Mouse (Mus musculus) heart, postnatal 25 days (tissue): ENCODE data around the gene Ptcra. TPM values are rescaled to one million over a fixed set of nuclear protein-coding genes. Genes with fewer than 3 reads are reported as not detected.
"Not testable (repeated sequence)": the region's sequence is repeated elsewhere in the genome, so short reads cannot be mapped to it uniquely, and the experiment has no call there.

Source experiments
- DNase-seq: peaks from one replicate; pipeline ENCODE4 v3.0.0; 2022; ENCODE audit warnings: low spot score
- intact Hi-C: fragments of 180-260 bp; cut with DNase I; formaldehyde crosslinking; loops from one replicate; pipeline ENCODE4 v1.15.1; 2025
- total RNA-seq, 2 experiments: library from RNA; stranded (reverse); gene quantifications; 2 replicates each; pipeline ENCODE4 v1.2.3; 2021

Ptcra gene
- total RNA-seq, 2 experiments from 2014 or later: not detected

GRCm38 (mm10) chr17:46772038-46772403 is 8.5 kb upstream of the Ptcra start:
- no peak for DNase-seq
- intact Hi-C loops: no loop called here

GRCm38 (mm10) chr17:46771616-46772015 is 8.1 kb upstream of the Ptcra start:
- no peak for DNase-seq
- intact Hi-C loops: no loop called here

- no peak for DNase-seq
- intact Hi-C loops: no loop called here
Measured at GRCm38 (mm10) chr17:46771025-46771424, 7.5 kb upstream of the Ptcra start.

DNA sequence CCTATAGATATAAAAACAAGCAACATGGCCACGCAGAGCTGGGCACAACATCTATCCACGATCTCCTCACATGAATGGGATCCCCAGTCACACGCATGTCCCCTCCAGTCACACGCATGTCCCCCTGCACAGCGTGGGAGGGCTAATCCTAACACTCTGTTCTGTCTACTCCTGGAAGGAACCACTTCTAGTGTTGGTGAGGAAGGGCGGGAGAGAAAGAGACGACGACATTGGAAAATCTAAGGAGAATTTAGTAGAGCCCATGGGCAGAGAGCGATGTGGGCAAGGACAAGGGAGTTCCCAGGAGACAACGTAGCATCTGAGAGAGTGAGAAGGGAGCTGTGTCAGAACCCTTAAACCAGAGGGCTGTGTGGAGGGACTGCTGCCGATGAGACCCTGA is 7.0 kb upstream of the Ptcra start:
- intact Hi-C loops: no loop called here
- DNase-seq: no peak

DNA sequence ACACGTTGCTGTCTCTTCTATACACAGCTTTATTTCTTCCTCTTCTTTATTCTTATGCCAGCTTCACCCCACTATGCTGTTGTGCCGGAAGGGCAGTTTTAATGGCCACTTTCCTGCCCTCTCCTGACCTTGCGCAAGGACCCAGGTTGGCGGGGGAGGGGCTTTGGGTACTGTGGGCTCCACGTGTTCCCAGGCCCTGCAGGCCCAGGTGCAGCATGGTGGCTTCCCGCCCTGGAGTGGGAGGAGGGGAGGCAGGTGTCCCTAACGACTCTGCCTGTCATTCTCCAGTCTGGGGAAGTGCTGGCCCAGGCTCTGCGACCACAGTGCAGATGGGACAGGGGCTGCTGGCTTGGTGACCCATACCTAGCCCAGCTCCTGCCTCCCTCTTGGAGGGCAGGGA is 4.4 kb upstream of the Ptcra start:
- intact Hi-C loops: no loop called here
- DNase-seq: no peak

- DNase-seq, intact Hi-C loops: not testable (repeated sequence)
Measured at GRCm38 (mm10) chr17:46764916-46765315, 1.4 kb upstream of the Ptcra start.

GRCm38 (mm10) chr17:46758753-46759152 is 4.8 kb downstream of the Ptcra start:
- no peak for DNase-seq
- intact Hi-C loops: no loop called here

DNA sequence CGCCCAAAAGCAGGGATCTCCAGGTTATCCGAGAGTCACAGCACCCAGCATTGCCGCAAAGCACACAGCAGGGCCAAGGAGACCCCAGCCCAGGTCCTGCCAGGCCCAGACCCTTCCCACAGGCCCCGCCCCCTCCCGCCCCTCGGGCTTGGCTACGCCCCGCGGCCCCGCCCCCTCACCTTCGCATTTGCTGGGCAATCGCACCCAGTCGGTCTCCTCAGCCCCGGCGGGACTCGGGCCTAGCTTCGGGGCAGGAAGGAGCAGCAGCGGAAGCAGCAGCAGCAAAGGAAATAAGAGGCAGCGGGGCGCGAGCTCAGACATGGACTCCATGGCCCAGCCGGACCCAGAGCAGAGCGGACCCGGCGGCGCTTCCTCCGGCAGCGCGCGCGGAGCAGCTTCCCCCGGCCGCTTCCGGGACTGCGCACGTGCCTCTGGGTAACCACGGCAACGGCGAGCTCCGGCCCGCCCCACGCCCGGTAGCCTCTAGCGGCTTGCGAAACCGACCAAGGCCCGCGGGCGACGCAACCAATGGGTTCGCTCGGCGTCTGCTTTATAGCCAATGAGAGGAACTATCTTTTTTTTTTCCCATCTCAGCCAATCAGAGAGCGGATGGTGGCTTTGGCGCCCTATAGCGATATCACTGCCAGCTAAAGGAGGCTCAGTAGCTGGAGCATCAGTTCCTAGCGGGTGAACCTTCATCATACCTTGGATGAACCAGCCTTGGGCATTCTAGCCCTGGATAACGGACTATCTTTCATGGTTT is 11.5 kb downstream of the Ptcra start, which contains the start of gene Cnpy3:
Gene Cnpy3, minus strand, starts transcription at position 421 of the 763 bp plus-strand sequence.
- intact Hi-C loops: no loop called here
- peak; percentile 95 for DNase-seq

DNA sequence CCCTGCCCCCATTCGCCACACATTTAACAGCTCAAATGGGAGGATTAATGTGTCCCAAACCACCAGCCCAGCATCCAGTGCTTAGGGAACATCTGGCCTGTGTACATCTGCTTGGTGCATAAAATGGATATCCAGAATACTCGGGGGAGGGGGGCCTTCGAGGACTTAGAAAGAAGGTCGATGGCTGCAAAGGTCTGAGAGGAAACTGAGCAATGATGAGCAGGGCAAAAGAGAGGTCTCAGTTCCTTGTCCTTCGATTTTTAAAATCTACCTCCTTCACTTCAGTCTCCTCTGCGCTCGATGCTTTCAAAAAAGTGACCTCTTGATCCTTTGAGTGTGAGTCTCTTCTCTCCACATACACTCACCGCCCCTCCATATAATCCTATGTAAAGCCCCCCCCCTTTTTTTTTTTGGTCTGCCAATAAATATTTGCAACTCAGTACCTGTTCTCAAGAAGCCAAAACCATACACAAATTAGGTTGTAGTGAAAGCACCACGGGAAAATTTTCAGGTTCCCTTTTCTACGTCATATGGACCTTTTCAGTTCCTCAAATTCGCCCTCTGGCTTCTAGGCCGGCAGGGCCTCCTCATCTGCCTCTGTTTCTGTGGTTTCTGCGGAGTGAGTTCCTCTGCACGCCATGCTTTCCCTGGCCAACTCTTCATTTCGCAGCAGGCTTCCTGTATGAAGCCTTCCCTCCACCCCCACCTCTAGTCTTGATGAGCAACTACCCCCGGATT is 12.3 kb downstream of the Ptcra start:
- intact Hi-C loops: no loop called here
- DNase-seq: no peak

DNA sequence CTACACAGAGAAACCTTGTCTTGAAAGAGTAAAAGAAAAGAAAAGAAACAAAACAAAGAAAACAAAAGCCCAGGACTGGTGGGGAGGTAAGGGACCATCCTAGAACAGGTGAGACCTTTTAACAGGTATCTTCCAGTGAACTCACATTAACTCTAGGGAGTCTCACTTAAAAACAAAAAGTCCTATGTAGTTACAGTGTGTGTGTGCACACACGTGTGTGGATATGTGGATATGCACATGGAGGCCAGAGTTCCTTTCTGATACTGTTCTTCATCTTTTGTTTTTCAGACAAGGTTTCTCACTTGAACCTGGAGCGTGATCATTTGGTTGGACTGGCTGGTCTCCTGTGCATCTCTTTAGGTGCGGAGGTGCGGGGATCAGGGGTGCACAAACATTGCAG is 12.9 kb downstream of the Ptcra start:
- DNase-seq: no peak
- intact Hi-C loops: no loop called here

- intact Hi-C loops: no loop called here
- DNase-seq: no peak
Measured at GRCm38 (mm10) chr17:46749282-46749681, 14.2 kb downstream of the Ptcra start.

DNA sequence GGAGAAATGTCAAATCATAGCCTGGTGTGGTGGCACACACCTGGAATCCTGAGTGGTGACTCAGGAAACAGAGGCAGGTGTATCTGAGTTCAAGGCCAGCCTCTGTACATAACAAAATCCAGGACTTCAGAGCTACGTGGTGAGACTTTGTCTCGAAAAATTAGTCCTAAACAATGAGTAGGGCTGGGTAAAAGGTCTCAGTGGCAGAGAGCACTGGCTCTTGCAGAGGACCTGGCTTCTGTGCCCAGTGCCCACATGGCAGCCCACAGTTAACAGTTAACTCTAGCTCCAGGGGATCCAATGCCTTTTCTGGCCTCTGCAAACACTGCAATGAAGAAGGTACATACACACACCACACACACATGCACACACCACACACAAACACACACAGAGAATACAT is 15.7 kb downstream of the Ptcra start:
- no peak for DNase-seq
- intact Hi-C loops: no loop called here

DNA sequence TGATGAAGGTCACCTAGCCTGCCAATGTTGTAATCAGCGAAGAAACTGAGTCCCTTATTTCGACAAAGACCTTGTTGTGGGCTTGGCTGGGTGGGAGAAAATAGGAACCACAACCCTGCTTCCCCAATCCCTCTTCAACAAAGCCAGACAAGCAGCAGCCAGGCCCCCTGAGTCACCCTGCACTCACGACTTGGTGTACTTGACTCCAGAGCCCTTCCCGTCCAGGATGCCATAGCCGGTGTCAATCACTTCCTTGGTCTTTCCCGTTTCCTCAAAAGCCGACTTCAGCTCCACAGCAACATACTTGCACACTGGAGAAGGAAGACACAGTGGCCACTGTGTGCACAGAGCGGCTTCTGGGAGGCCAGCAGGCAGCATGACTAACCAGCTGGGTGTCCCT is 16.3 kb downstream of the Ptcra start:
- intact Hi-C loops: no loop called here
- no peak for DNase-seq

- no peak for DNase-seq
- intact Hi-C loops: no loop called here
Measured at GRCm38 (mm10) chr17:46745506-46745905, 18.0 kb downstream of the Ptcra start.

GRCm38 (mm10) chr17:46742986-46743385 is 20.5 kb downstream of the Ptcra start:
- intact Hi-C loops: no loop called here
- DNase-seq: no peak

- DNase-seq: no peak
- intact Hi-C loops: no loop called here
Measured at GRCm38 (mm10) chr17:46741305-46741704, 22.2 kb downstream of the Ptcra start.

DNA sequence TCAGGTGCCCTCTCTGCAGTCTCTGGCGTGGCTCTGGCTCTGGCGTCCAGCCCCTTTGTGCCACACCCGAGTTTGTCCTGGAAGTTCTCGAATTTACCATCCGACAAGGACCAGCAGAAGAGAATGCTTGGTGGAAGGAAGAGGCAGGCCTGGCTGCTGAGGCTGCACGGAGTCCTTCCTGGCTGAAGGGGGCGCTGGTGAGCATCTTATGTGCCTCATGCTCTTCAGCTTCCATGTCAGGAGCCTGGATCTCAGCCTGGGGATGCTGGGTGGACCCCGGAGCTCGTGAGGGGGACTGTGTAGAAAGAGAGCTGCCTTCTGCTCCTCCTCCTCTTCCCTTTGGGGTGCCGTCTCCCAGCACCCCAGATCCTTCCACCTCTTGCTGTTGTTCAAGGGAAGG is 27.4 kb downstream of the Ptcra start:
- intact Hi-C loops: no loop called here

DNA sequence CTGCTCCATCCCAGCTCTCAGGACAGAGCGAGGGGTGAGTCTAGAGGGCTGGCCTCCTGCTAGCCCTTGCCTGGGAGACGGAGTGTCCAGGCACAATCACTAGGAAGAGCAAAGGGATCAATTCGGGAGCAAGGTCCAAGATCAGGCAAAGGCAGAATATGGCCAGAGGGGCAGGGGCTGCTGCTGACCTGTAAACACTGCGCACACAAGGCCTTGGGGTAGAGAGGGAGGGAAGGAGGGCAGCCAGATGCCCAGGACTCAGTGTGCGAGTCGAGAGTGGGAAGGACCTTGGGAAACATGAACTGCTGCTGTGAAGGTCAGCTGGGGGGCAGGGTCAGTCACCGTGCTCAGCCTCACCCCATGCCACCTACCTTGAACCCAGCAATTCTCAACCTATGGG is 28.2 kb downstream of the Ptcra start:
- intact Hi-C loops: no loop called here
- no peak for DNase-seq

More for the DNA sequence above, 27.4 kb downstream of the Ptcra start:
- DNase-seq: no peak

DNA sequence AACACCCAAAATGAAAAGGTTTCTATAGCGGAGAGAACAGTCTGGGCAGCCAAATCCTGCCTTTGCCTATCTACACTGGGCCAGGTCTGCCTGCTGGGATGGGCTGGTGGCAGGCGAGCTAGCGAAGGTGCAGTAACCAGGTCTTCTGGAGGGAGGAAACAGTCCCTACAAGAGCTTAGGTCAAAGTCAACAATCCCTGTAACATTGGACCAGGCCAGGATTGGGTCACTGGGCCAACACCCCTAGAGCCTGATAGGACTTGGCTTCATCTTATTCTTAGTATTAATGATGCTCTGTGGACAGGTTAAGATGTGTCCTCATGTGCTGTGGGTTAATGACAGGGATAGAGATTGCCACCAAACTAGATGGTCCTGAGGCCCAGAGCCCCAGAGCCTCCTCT is 29.5 kb downstream of the Ptcra start:
- intact Hi-C loops: no loop called here
- DNase-seq: no peak

DNA sequence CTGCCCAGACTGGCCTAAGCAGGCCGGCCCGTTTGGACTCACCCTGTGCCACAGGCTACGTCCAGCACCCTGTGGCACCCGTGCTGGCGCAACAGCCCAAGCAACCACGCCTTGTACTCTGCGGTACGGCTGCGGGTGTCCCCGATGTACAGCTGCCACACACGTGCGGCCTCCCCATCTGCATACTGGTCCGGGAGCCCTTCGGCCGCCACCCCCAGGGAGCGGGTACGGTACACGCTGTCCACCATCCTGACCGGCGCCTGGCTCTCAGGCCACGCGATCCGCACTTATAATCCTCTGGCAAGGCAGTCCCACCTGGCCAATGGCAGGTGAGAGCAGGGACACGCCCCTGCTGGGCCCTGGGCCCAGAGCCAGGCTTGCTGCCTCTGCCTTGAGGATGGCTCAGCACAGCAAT is 34.6 kb downstream of the Ptcra start, which contains the start of gene Gnmt:
Gene Gnmt, minus strand, starts transcription at position 265 of the 415 bp plus-strand sequence.
- intact Hi-C loops: no loop called here
- DNase-seq: no peak

DNA sequence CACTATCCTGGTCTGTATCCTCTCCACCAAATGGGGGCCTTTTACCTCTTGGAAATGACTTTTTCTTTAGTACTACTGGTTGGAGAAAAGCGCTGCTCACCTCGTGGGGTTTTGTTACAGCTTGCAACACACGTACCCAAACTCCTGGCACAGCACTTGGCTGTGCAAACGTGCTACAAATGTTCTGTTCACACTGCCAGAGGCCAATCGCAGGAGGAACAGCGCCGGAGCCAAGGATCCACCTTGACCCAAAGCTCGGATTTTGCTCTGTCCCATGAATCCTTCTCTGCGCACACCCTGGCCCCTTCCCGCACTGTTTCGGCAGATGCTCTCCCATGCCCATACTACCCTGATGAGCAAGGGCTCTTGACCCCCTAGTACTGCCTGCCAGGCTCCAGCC is 35.0 kb downstream of the Ptcra start:
- no peak for DNase-seq
- intact Hi-C loops: no loop called here
